Mouse (Mus musculus) liver, adult 2 months (tissue): Measurements from ENCODE around the gene Atp5j. TPM values are rescaled to one million over a fixed set of nuclear protein-coding genes. Genes with fewer than 3 reads are reported as not detected.

Experiments
- DNase-seq: peaks from one replicate; pipeline ENCODE4 v3.0.0-alpha.2; 2011; ENCODE audit warnings: low read depth, low spot score; ENCODE audit errors: extremely low read depth
- H3K27ac ChIP-seq: fragments of 200-500 bp; replicated peaks from 2 replicates; pipeline ENCODE4 v1.5.1; 2012; ENCODE audit warnings: low read depth, mild to moderate bottlenecking, control low read depth, inconsistent platforms, low read length; ENCODE audit not compliant: insufficient read depth
- H3K27me3 ChIP-seq: fragments of 200-500 bp; 2 replicates; pipeline ENCODE4 v1.6.1; 2012; ENCODE audit warnings: mild to moderate bottlenecking, moderate library complexity, low read length, inconsistent platforms; ENCODE audit not compliant: control insufficient read depth, insufficient read depth
- H3K36me3 ChIP-seq: fragments of 200-500 bp; 2 replicates; pipeline ENCODE4 v1.6.1; 2012; ENCODE audit warnings: low read length, inconsistent platforms; ENCODE audit not compliant: control insufficient read depth, insufficient read depth
- H3K4me1 ChIP-seq: fragments of 200-500 bp; 2 replicates; pipeline ENCODE4 v1.6.1; 2011; ENCODE audit warnings: low read length; ENCODE audit not compliant: control insufficient read depth, insufficient read depth
- H3K4me3 ChIP-seq: fragments of 200-500 bp; 2 replicates; pipeline ENCODE4 v1.5.1; 2011; ENCODE audit warnings: low read depth, mild to moderate bottlenecking, control low read depth, low read length, moderate library complexity; ENCODE audit not compliant: insufficient read depth
- H3K79me2 ChIP-seq: fragments of 200-500 bp; 2 replicates; pipeline ENCODE4 v1.6.1; 2012; ENCODE audit warnings: inconsistent platforms, mild to moderate bottlenecking, low read length, moderate library complexity; ENCODE audit not compliant: control insufficient read depth, insufficient read depth
- H3K9ac ChIP-seq: fragments of 200-500 bp; 2 replicates; pipeline ENCODE4 v1.6.1; 2012; ENCODE audit warnings: low read depth, mild to moderate bottlenecking, control low read depth, inconsistent platforms, low read length
- CTCF ChIP-seq: fragments of 200-500 bp; IDR thresholded peaks from 2 replicates; pipeline ENCODE4 v1.5.1; 2011; ENCODE audit warnings: low read depth, low read length, control low read depth
- POLR2A ChIP-seq: fragments of 200-500 bp; IDR thresholded peaks from 2 replicates; pipeline ENCODE4 v1.6.1; 2011; ENCODE audit warnings: low read length, control low read depth; ENCODE audit not compliant: insufficient read depth; ENCODE audit errors: extremely low read depth
- WGBS: fragments of 180-500 bp; shearing (Covaris S2); methylation state at CpG from one replicate; pipeline ENCODE4 v1.1.7; 2018; 5-methylcytosine and 5-hydroxymethylcytosine counted together
- polyA plus RNA-seq: library from polyadenylated mRNA; depleted of rRNA; stranded (reverse); fragments of >200 nt; gene quantifications from 2 replicates; pipeline ENCODE4 v1.2.3, GENCODE M21; 2012; rRNA removed
- total RNA-seq: library from RNA; depleted of rRNA; stranded (reverse); fragments of >200 nt; gene quantifications from 2 replicates; pipeline ENCODE4 v1.2.3, GENCODE M21; 2014; rRNA removed

Atp5j gene
- total RNA-seq (296 and 354 TPM in 2 replicates), polyA plus RNA-seq (196 and 235 TPM in 2 replicates)

- under 1% methylated on average over 54 of the region's 57 CpGs for WGBS
- peak; percentile 65 for DNase-seq
- 0 out of 2 replicates have a peak, but pooled peaks have one; percentile 37 for TF ChIP-seq POLR2A
- no peak for TF ChIP-seq CTCF
These were observed at the start of gene Atp5j for GRCm38 (mm10) chr16:84835441-84835822. Gene Atp5j, minus strand, starts transcription at chr16:84835625.

GRCm38 (mm10) chr16:84884572-84884971 is 49.1 kb upstream of the Atp5j start:
- no peak for DNase-seq
- Histone ChIP-seq H3K4me1 (no peaks in the 10 kb centered on the region), H3K27ac (no peak overlapping the region), H3K4me3 (no peak overlapping the region), H3K79me2 (no peaks in the 10 kb centered on the region), H3K9ac (no peak overlapping the region), H3K27me3 (no peaks in the 10 kb centered on the region), H3K36me3 (no peaks in the 10 kb centered on the region)
- WGBS: 85% methylated on average over 8 of the region's 8 CpGs
- no peak for TF ChIP-seq POLR2A
- TF ChIP-seq CTCF: no peak

More at GRCm38 (mm10) chr16:84835441-84835822, at the start of gene Atp5j:
- Histone ChIP-seq H3K36me3 (peaks cover 22% of the 10 kb centered on the region), H3K27ac (peak within 1 kb of the TSS; percentile 98), H3K4me1 (peaks cover 14% of the 10 kb centered on the region; the same call in 1 of the 2 replicates), H3K79me2 (peaks cover 21% of the 10 kb centered on the region), H3K27me3 (no peaks in the 10 kb centered on the region), H3K9ac (peak within 1 kb of the TSS; percentile 98), H3K4me3 (peak within 1 kb of the TSS; percentile 86)

- no peak for TF ChIP-seq CTCF
- TF ChIP-seq POLR2A: no peak
- DNase-seq: no peak
- WGBS: 85% methylated on average over 8 of the region's 8 CpGs
- H3K27me3 ChIP-seq: no peaks in the 10 kb centered on the region
- H3K4me1 ChIP-seq: no peaks in the 10 kb centered on the region
- no peaks in the 10 kb centered on the region for H3K36me3 ChIP-seq
- H3K79me2 ChIP-seq: no peaks in the 10 kb centered on the region
- no peak overlapping the region for H3K27ac ChIP-seq
- no peak overlapping the region for H3K9ac ChIP-seq
- H3K4me3 ChIP-seq: no peak overlapping the region
These were observed 46.4 kb upstream of the Atp5j start for GRCm38 (mm10) chr16:84881754-84882321.

GRCm38 (mm10) chr16:84881168-84881567 is 45.7 kb upstream of the Atp5j start:
- Histone ChIP-seq H3K79me2 (no peaks in the 10 kb centered on the region), H3K27ac (no peak overlapping the region), H3K4me3 (no peak overlapping the region), H3K27me3 (no peaks in the 10 kb centered on the region), H3K9ac (no peak overlapping the region), H3K4me1 (no peaks in the 10 kb centered on the region), H3K36me3 (no peaks in the 10 kb centered on the region)
- TF ChIP-seq CTCF (no peak), POLR2A (no peak)
- whole genome bisulfite sequencing: 66% methylated on average over 9 of the region's 9 CpGs
- no peak for DNase-seq

GRCm38 (mm10) chr16:84879146-84879545 is 43.7 kb upstream of the Atp5j start:
- 21% methylated on average over 5 of the region's 5 CpGs for WGBS
- H3K4me3 ChIP-seq: no peak overlapping the region
- H3K9ac ChIP-seq: no peak overlapping the region
- H3K79me2 ChIP-seq: no peaks in the 10 kb centered on the region
- TF ChIP-seq CTCF (peak; percentile 87), POLR2A (no peak)
- peak; percentile 35 for DNase-seq
- no peaks in the 10 kb centered on the region for H3K4me1 ChIP-seq
- no peaks in the 10 kb centered on the region for H3K27me3 ChIP-seq
- no peak overlapping the region for H3K27ac ChIP-seq
- no peaks in the 10 kb centered on the region for H3K36me3 ChIP-seq

GRCm38 (mm10) chr16:84876082-84876481 is 40.7 kb upstream of the Atp5j start:
- H3K4me1 ChIP-seq: no peaks in the 10 kb centered on the region
- WGBS: 70% methylated on average over 8 of the region's 8 CpGs
- H3K9ac ChIP-seq: no peak overlapping the region
- no peak for TF ChIP-seq POLR2A
- no peak for TF ChIP-seq CTCF
- H3K36me3 ChIP-seq: no peaks in the 10 kb centered on the region
- no peaks in the 10 kb centered on the region for H3K27me3 ChIP-seq
- H3K79me2 ChIP-seq: no peaks in the 10 kb centered on the region
- no peak overlapping the region for H3K27ac ChIP-seq
- H3K4me3 ChIP-seq: no peak overlapping the region
- DNase-seq: no peak
